10 mouse cellular contexts compared by ENCODE assay signal in the genomic region with DNA sequence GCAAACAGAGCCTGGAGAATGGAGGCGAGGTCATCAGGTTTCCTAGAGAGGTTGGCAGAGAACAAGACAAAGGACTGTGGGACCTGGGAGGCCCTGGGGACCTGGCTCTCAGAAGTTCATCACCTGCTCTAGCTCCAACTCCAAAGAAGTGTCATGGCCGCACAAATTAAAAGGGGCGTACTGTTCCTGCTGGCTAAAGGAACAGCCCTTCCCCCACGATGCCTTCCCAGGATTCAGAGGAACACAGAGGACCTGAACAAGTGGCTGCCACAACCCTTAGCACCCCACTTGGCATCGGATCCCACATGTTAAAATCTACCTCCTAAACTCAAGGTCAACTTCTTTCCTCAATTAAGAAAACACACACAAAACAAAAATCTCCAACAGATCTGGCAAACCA. TPM values are rescaled to one million over a fixed set of nuclear protein-coding genes. Genes with fewer than 3 reads are reported as not detected.
DNase-seq lines count a peak whose midpoint lies in the region; ATAC-seq and TF ChIP-seq lines count a peak whose summit lies in the region.
"Had no signal": no experiment of that assay in that cellular context is flagged by ENCODE, and none has a peak within 500 bp of the region (broad histone marks: within the 10 kb centered on the region; RNA-seq: fewer than 3 reads in every experiment).

No protein-coding gene starts in this region.

- H3K4me2 ChIP-seq in heart, embryonic 13.5 days, result peak overlapping the region; percentile 85
- peak overlapping the region; percentile 68 for H3K4me2 ChIP-seq in hindbrain, embryonic 14.5 days (replicated peaks)
- H3K4me2 ChIP-seq in midbrain, postnatal 0 days (ENCODE audit: low read depth, low read length, poor library complexity, severe bottlenecking), result peak overlapping the region; percentile 82

- peaks cover 57% of the 10 kb centered on the region for H3K4me1 ChIP-seq in heart, embryonic 13.5 days
- peaks cover 4% of the 10 kb centered on the region for H3K4me1 ChIP-seq in cortical plate, adult 2 months (ENCODE audit: control insufficient read depth, insufficient read depth, low read length)
- peaks cover 48% of the 10 kb centered on the region for H3K4me1 ChIP-seq in hindbrain, embryonic 14.5 days (replicated peaks; ENCODE audit: control insufficient read depth, insufficient read depth, low read length)
- H3K4me1 ChIP-seq in midbrain, postnatal 0 days (ENCODE audit: insufficient read depth, low read length), result peaks cover 20% of the 10 kb centered on the region

- TF ChIP-seq POLR2A in cortical plate, adult 2 months (IDR thresholded peaks at IDR 0.05; ENCODE audit: extremely low read depth, insufficient read depth, low read length), result no peak

- 78% methylated on average over 5 of the region's 5 CpGs for WGBS in heart, embryonic 13.5 days
- 76% methylated on average over 5 of the region's 5 CpGs for WGBS in hindbrain, embryonic 14.5 days
- WGBS in midbrain, postnatal 0 days, result 82% methylated on average over 5 of the region's 5 CpGs

- H3K9ac ChIP-seq in heart, embryonic 13.5 days, result peak overlapping the region; percentile 87
- peak overlapping the region; percentile 76 for H3K9ac ChIP-seq in hindbrain, embryonic 14.5 days
- H3K9ac ChIP-seq in midbrain, postnatal 0 days (replicated peaks; ENCODE audit: low read length, poor library complexity, severe bottlenecking), result no peak overlapping the region

- ATAC-seq in heart, embryonic 13.5 days (ENCODE audit: extremely low read depth, insufficient number of reproducible peaks, low FRiP score, low TSS enrichment), result no peak
- no peak for ATAC-seq in hindbrain, embryonic 14.5 days (ENCODE audit: low FRiP score)
- ATAC-seq in midbrain, postnatal 0 days (ENCODE audit: low FRiP score), result no peak

- peaks cover under 1% of the 10 kb centered on the region; the same call in 1 of the 2 replicates for H3K36me3 ChIP-seq in heart, embryonic 13.5 days
- H3K36me3 ChIP-seq in hindbrain, embryonic 14.5 days (replicated peaks; ENCODE audit: control insufficient read depth, insufficient read depth), result no peaks in the 10 kb centered on the region
- no peaks in the 10 kb centered on the region for H3K36me3 ChIP-seq in midbrain, postnatal 0 days (ENCODE audit: insufficient read depth, low read length)

- H3K4me3 ChIP-seq in heart, embryonic 13.5 days, result peak overlapping the region; percentile 69
- peak overlapping the region; percentile 63 for H3K4me3 ChIP-seq in cortical plate, adult 2 months (ENCODE audit: insufficient read depth, low read length)
- peak overlapping the region; percentile 61 for H3K4me3 ChIP-seq in hindbrain, embryonic 14.5 days (replicated peaks; ENCODE audit: low read length)
- peak overlapping the region; percentile 71; the same call in 1 of the 2 replicates for H3K4me3 ChIP-seq in midbrain, postnatal 0 days (ENCODE audit: low read depth, low read length)

- TF ChIP-seq CTCF in cortical plate, adult 2 months (IDR thresholded peaks at IDR 0.05; ENCODE audit: extremely low read depth, insufficient read depth, low read length), result no peak
- no peak for TF ChIP-seq CTCF in midbrain, postnatal 0 days (IDR thresholded peaks at IDR 0.05)

- no peaks in the 10 kb centered on the region for H3K27me3 ChIP-seq in heart, embryonic 13.5 days (replicated peaks)
- H3K27me3 ChIP-seq in hindbrain, embryonic 14.5 days (ENCODE audit: control insufficient read depth, insufficient read depth, low read length), result no peaks in the 10 kb centered on the region
- H3K27me3 ChIP-seq in midbrain, postnatal 0 days (ENCODE audit: insufficient read depth, low read length), result no peaks in the 10 kb centered on the region

- peak overlapping the region; percentile 85 for H3K27ac ChIP-seq in heart, embryonic 13.5 days (replicated peaks)
- H3K27ac ChIP-seq in cortical plate, adult 2 months (ENCODE audit: insufficient read depth, low read length), result no peak overlapping the region
- H3K27ac ChIP-seq in hindbrain, embryonic 14.5 days, result no peak overlapping the region
- no peak overlapping the region for H3K27ac ChIP-seq in midbrain, postnatal 0 days (ENCODE audit: low read depth, low read length)

- DNase-seq in heart, adult 18-20 months, result no peak
- no peak for DNase-seq in hindbrain, embryonic 14.5 days (ENCODE audit: low spot score)
- DNase-seq in midbrain, postnatal 0 days (ENCODE audit: low spot score), result no peak
- no peak for DNase-seq in embryo, embryonic 10.5 days (ENCODE audit: low spot score)
- DNase-seq in cerebellum, postnatal 10 days, result no peak
- no peak for DNase-seq in spleen, postnatal 4 days (ENCODE audit: low spot score in 2 of 2)
- DNase-seq: cerebellum, adult 9-10 months; gastrocnemius, postnatal 25 days had no signal

- no peaks in the 10 kb centered on the region for H3K9me3 ChIP-seq in heart, embryonic 13.5 days
- no peaks in the 10 kb centered on the region for H3K9me3 ChIP-seq in hindbrain, embryonic 14.5 days (ENCODE audit: control insufficient read depth, low read length)
- no peaks in the 10 kb centered on the region for H3K9me3 ChIP-seq in midbrain, postnatal 0 days (ENCODE audit: low read length)

RNA-seq across cellular contexts. Expression of gene Pik3ip1, which starts 39.2 kb away (rescaled TPM):
- polyA plus RNA-seq in heart, embryonic 13.5 days (2015; fragmentation: Nextera tagmentation; extraction: Ambion mirVana), result 19.0 and 25.9 TPM in 2 replicates
- 10 to 100 TPM; 45.2 to 51.2 TPM for total RNA-seq in heart, adult 18-20 months (2021)
- 41.3 and 42.6 TPM in 2 replicates for polyA plus RNA-seq in cortical plate, adult 2 months (2012; rRNA removed)
- 20.9 and 21.3 TPM in 2 replicates for polyA plus RNA-seq in hindbrain, embryonic 14.5 days (2014; fragmentation: Nextera tagmentation; extraction: Ambion mirVana)
- total RNA-seq in midbrain, postnatal 0 days (2014; rRNA removed), result 42.5 and 43.4 TPM in 2 replicates
- polyA plus RNA-seq in midbrain, postnatal 0 days (2015; fragmentation: Nextera tagmentation; extraction: Ambion mirVana), result 34.7 and 37.5 TPM in 2 replicates

RNA-seq across cellular contexts. Expression of gene Limk2, which starts 39.5 kb away (rescaled TPM):
- polyA plus RNA-seq in heart, embryonic 13.5 days (2015; fragmentation: Nextera tagmentation; extraction: Ambion mirVana), result 50.4 and 58.3 TPM in 2 replicates
- total RNA-seq in heart, adult 18-20 months (2021), result 10 to 100 TPM; 15.1 to 17.0 TPM
- 140 and 153 TPM in 2 replicates for polyA plus RNA-seq in cortical plate, adult 2 months (2012; rRNA removed)
- polyA plus RNA-seq in hindbrain, embryonic 14.5 days (2014; fragmentation: Nextera tagmentation; extraction: Ambion mirVana), result 146 and 148 TPM in 2 replicates
- 250 and 290 TPM in 2 replicates for total RNA-seq in midbrain, postnatal 0 days (2014; rRNA removed)
- 134 and 149 TPM in 2 replicates for polyA plus RNA-seq in midbrain, postnatal 0 days (2015; fragmentation: Nextera tagmentation; extraction: Ambion mirVana)
